Mouse (Mus musculus): ENCODE results near the gene Tab1.

GRCm38 (mm10) chr15:80117154-80117553 is 15.8 kb upstream of the Tab1 start:
- TF ChIP-seq POLR2A (IDR thresholded peaks at IDR 0.05; ENCODE audit: insufficient read depth, low read depth, low read length) (no peak), CTCF (IDR thresholded peaks at IDR 0.05; ENCODE audit: insufficient read depth, low read depth, low read length) (no peak)

Measured in olfactory bulb, adult 2 months (tissue).